Mouse (Mus musculus): ENCODE results near the gene Pcyt1a. TPM values are rescaled to one million over a fixed set of nuclear protein-coding genes. Genes with fewer than 3 reads are reported as not detected.

The Pcyt1a gene
- polyA plus RNA-seq, 1 experiment from 2014 or later: 44.9 TPM

DNA sequence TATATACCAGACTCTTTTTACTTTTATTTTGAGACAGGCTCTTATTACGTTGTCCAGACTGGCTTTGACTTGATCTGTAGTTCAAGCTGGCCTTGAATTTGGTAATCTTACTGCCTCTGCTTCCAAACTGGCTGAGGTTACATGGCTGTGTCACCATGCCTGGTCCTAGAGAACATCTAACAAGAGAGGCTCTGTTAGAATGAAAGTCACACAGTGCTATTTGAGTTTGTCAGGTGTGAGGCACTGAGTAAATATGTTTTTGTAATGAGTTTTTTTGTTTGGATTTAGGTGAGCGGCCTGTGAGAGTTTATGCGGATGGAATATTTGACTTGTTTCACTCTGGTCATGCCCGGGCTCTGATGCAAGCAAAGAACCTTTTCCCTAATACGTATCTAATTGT is 31.0 kb downstream of the Pcyt1a start:
- Histone ChIP-seq H3K27ac (ENCODE audit: low read length) (no peak overlapping the region), H3K4me2 (replicated peaks; ENCODE audit: low read depth, low read length) (no peak overlapping the region), H3K36me3 (ENCODE audit: insufficient read depth, low read length) (peaks cover 19% of the 10 kb centered on the region), H3K9me3 (ENCODE audit: low read length) (no peaks in the 10 kb centered on the region), H3K4me1 (ENCODE audit: insufficient read depth, low read depth, low read length) (no peaks in the 10 kb centered on the region), H3K27me3 (replicated peaks; ENCODE audit: insufficient read depth, low read length) (no peaks in the 10 kb centered on the region), H3K4me3 (ENCODE audit: low read depth, low read length) (no peak overlapping the region), H3K9ac (replicated peaks; ENCODE audit: low read depth) (no peak overlapping the region)
- TF ChIP-seq EP300 (IDR thresholded peaks at IDR 0.05) (no peak), CTCF (IDR thresholded peaks at IDR 0.05) (no peak)
- ATAC-seq (no peak), DNase-seq (ENCODE audit: low spot score) (no peak)
- WGBS: 88% methylated on average over 5 of the region's 5 CpGs

DNA sequence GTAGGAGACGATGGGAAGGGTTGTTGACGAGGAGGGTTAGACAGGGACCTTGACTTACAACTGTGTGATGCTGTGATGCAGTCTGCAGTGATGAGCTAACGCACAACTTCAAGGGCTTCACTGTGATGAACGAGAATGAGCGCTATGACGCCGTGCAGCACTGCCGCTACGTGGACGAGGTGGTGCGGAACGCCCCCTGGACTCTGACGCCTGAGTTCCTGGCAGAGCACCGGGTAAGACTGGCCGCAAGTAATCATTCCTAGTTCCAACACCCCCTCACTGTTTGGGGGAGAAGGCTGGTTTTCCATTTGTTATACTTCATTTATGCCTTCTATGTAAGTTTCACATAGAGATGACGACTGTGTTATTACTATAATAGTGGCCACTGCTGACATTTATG is 32.2 kb downstream of the Pcyt1a start:
- no peak overlapping the region for H3K4me2 ChIP-seq (replicated peaks; ENCODE audit: low read depth, low read length)
- no peaks in the 10 kb centered on the region for H3K27me3 ChIP-seq (replicated peaks; ENCODE audit: insufficient read depth, low read length)
- no peaks in the 10 kb centered on the region for H3K4me1 ChIP-seq (ENCODE audit: insufficient read depth, low read depth, low read length)
- no peak for ATAC-seq
- DNase-seq (ENCODE audit: low spot score): no peak
- H3K9me3 ChIP-seq (ENCODE audit: low read length): no peaks in the 10 kb centered on the region
- no peak overlapping the region for H3K4me3 ChIP-seq (ENCODE audit: low read depth, low read length)
- TF ChIP-seq CTCF (IDR thresholded peaks at IDR 0.05): no peak
- TF ChIP-seq EP300 (IDR thresholded peaks at IDR 0.05): no peak
- H3K27ac ChIP-seq (ENCODE audit: low read length): no peak overlapping the region
- WGBS: 92% methylated on average over 16 of the region's 16 CpGs
- peaks cover 24% of the 10 kb centered on the region for H3K36me3 ChIP-seq (ENCODE audit: insufficient read depth, low read length)
- H3K9ac ChIP-seq (replicated peaks; ENCODE audit: low read depth): no peak overlapping the region

DNA sequence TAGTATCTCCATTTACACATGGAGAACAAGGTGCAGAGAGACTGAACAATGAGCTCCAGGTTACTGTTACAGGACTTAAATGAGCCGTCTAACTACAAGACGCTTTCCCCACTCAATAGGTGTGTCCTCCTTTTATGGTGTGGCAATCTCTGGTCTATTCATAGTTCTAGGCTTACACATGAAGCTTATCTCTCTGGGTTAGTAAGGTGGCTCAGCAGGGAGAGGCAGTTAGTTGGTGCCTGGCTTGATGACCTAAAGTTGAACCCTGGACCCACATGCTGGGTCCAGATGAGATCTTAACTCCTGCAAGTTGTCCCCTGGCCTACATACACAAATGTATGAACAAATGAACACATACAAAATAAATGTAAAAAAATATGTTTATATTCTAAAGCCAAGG is 32.7 kb downstream of the Pcyt1a start:
- Histone ChIP-seq H3K36me3 (ENCODE audit: insufficient read depth, low read length) (peaks cover 24% of the 10 kb centered on the region), H3K4me1 (ENCODE audit: insufficient read depth, low read depth, low read length) (no peaks in the 10 kb centered on the region), H3K4me3 (ENCODE audit: low read depth, low read length) (no peak overlapping the region), H3K27ac (ENCODE audit: low read length) (no peak overlapping the region), H3K9ac (replicated peaks; ENCODE audit: low read depth) (no peak overlapping the region), H3K4me2 (replicated peaks; ENCODE audit: low read depth, low read length) (no peak overlapping the region), H3K9me3 (ENCODE audit: low read length) (no peaks in the 10 kb centered on the region), H3K27me3 (replicated peaks; ENCODE audit: insufficient read depth, low read length) (no peaks in the 10 kb centered on the region)
- DNase-seq (ENCODE audit: low spot score) (no peak), ATAC-seq (no peak)
- 83% methylated on average over 2 of the region's 2 CpGs for WGBS
- TF ChIP-seq EP300 (IDR thresholded peaks at IDR 0.05) (no peak), CTCF (IDR thresholded peaks at IDR 0.05) (no peak)

DNA sequence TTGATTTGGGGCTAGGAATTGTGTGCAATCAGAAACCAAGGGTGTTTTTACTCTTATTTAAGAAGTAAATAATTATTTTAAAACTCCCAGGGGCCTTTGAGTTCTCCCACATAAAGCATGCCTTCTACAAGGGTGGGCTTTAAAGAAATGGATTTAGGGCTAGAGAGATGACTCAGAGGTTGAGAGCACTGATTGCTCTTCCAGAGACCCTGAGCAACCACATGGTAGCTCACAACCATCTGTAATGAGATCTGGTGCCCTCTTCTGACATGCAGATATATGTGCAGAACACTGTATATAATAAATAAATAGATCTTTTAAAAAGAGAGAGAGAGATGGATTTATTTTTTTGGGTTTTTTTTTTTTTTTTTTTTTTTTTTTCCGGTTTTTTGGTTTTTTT is 34.2 kb downstream of the Pcyt1a start:
- H3K9me3 ChIP-seq (ENCODE audit: low read length): no peaks in the 10 kb centered on the region
- DNase-seq (ENCODE audit: low spot score) (no peak), ATAC-seq (no peak)
- H3K27me3 ChIP-seq (replicated peaks; ENCODE audit: insufficient read depth, low read length): no peaks in the 10 kb centered on the region
- peaks cover 26% of the 10 kb centered on the region for H3K36me3 ChIP-seq (ENCODE audit: insufficient read depth, low read length)
- TF ChIP-seq EP300 (IDR thresholded peaks at IDR 0.05) (no peak), CTCF (IDR thresholded peaks at IDR 0.05) (no peak)
- 0% methylated on average over 1 of the region's 1 CpGs for whole genome bisulfite sequencing
- H3K9ac ChIP-seq (replicated peaks; ENCODE audit: low read depth): no peak overlapping the region
- no peak overlapping the region for H3K4me3 ChIP-seq (ENCODE audit: low read depth, low read length)
- no peak overlapping the region for H3K4me2 ChIP-seq (replicated peaks; ENCODE audit: low read depth, low read length)
- H3K4me1 ChIP-seq (ENCODE audit: insufficient read depth, low read depth, low read length): no peaks in the 10 kb centered on the region
- H3K27ac ChIP-seq (ENCODE audit: low read length): no peak overlapping the region

DNA sequence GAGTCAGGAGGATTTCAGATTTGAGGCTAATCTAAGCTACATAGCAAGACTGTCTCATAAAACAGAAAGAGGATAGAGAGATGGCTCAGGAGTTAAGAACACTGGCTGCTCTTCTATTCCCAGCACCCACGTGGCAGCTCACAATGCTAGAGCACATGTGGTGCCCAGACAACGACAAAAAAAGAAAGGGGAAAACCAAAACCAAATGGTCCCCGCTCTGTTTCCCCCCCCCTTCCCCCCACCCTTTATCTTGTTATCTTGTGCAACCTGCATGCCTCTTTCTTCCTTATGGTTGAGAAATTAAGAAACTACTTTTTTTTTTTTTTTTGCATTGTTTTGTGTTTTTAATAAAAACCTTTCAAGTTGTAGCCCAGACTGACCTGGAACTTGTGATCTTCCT is 37.8 kb downstream of the Pcyt1a start:
- peaks cover 43% of the 10 kb centered on the region for H3K36me3 ChIP-seq (ENCODE audit: insufficient read depth, low read length)
- no peaks in the 10 kb centered on the region for H3K27me3 ChIP-seq (replicated peaks; ENCODE audit: insufficient read depth, low read length)
- H3K4me1 ChIP-seq (ENCODE audit: insufficient read depth, low read depth, low read length): no peaks in the 10 kb centered on the region
- TF ChIP-seq CTCF (IDR thresholded peaks at IDR 0.05): no peak
- TF ChIP-seq EP300 (IDR thresholded peaks at IDR 0.05): no peak
- H3K4me3 ChIP-seq (ENCODE audit: low read depth, low read length): no peak overlapping the region
- H3K9me3 ChIP-seq (ENCODE audit: low read length): no peaks in the 10 kb centered on the region
- H3K27ac ChIP-seq (ENCODE audit: low read length): no peak overlapping the region
- ATAC-seq (no peak), DNase-seq (ENCODE audit: low spot score) (no peak)
- H3K9ac ChIP-seq (replicated peaks; ENCODE audit: low read depth): no peak overlapping the region
- H3K4me2 ChIP-seq (replicated peaks; ENCODE audit: low read depth, low read length): no peak overlapping the region
- 80% methylated on average over 3 of the region's 3 CpGs for WGBS

DNA sequence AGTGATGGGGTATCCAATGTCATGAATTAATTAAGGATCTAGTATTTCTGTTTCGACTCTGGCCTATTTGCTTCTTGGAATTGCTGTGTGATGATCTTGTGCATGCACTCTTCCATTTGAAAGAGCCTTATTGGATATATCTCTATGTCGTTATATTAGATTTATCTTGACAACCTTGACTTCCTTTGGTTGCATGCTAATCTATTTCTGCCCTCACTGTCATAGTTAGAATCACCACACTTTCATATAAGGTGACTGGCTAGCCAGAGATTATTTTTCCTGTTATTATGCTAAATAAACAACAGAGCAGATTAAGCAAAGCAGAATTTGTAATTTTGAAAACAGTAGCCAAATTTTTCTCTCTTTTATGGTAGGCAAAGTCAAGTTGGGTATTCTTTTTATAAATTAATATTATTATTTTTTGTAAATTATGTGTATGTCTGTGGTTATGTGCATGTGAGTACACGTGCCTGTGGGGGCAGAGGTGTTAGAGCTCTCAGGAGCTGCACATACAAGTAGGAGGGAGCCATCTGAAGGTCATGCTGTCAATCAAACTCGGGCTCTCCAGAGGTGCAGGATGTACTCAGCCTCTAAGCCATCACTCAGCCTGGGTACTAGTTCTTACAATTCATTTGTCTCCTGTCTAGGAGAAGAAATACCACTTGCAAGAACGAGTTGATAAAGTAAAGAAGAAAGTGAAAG is 38.8 kb downstream of the Pcyt1a start:
- H3K9me3 ChIP-seq (ENCODE audit: low read length): no peaks in the 10 kb centered on the region
- H3K9ac ChIP-seq (replicated peaks; ENCODE audit: low read depth): no peak overlapping the region
- WGBS: 62% methylated on average over 5 of the region's 5 CpGs
- TF ChIP-seq EP300 (IDR thresholded peaks at IDR 0.05): no peak
- no peak for TF ChIP-seq CTCF (IDR thresholded peaks at IDR 0.05)
- no peak overlapping the region for H3K4me2 ChIP-seq (replicated peaks; ENCODE audit: low read depth, low read length)
- H3K36me3 ChIP-seq (ENCODE audit: insufficient read depth, low read length): peaks cover 43% of the 10 kb centered on the region
- DNase-seq (ENCODE audit: low spot score) (no peak), ATAC-seq (no peak)
- H3K27ac ChIP-seq (ENCODE audit: low read length): no peak overlapping the region
- H3K4me1 ChIP-seq (ENCODE audit: insufficient read depth, low read depth, low read length): no peaks in the 10 kb centered on the region
- H3K4me3 ChIP-seq (ENCODE audit: low read depth, low read length): no peak overlapping the region
- no peaks in the 10 kb centered on the region for H3K27me3 ChIP-seq (replicated peaks; ENCODE audit: insufficient read depth, low read length)
